Mouse (Mus musculus): ENCODE measurements around the gene Dnaja2.
A peak's percentile ranks its signal among the peaks of the same experiment; 100 is the strongest.

Gene Dnaja2

DNA sequence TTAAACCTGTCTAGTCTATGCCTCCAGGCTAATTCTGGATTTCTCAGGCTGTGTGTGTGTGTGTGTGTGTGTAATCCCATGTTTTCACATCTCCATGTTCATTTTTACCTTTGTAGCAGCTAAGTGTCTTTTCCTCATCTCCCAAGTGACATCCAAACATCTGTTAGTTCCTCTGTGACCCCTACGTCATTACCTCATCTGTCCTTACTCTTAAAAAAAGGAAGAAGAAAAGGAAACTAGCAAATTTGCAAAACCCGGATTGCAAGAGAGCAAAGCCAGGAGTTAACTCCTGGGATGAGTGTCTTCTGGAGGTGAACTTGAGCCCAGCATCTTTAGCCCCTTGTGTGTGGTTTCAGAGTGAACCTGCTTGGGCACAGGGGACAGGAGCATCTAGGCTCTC lies 52.8 kb downstream of the Dnaja2 start:
- DNase-seq (ENCODE audit: low read depth, low spot score) = no peak

DNA sequence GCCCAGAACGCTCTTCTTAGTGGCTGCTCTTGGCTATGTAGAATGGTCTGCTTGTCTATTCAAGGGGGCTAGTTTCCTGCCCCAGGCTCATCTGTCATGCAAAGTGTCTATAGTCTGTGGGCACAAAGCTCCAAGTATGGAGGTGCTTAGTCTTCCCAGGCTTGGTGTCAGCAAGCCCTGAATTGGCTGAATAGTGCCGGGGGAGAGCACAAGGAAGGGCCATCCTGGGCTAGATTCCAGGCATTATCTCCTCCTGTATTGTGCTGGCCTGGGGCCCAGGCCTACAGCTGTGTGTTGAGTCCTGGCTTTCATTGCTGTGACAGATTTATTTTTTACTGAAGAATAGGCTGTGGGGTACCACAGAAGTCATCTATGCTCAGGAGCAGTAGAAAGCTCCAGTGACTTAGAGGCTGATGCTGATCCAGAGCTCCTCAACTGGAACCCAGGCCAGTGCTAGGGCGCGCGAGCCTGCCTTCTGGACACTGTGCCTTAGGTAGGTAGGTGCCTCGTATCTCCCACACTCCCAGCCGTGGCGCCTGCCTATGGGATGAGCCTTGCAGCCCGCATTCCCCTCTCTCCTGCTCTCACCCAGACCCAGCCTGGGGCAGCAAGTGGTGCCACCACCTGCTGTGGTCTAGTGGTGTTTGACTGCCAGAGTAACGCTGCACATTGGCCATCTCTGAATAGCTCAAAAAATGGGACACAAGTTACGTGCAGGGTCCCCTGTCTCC lies 54.0 kb downstream of the Dnaja2 start:
- no peak for DNase-seq (ENCODE audit: low read depth, low spot score)

DNA sequence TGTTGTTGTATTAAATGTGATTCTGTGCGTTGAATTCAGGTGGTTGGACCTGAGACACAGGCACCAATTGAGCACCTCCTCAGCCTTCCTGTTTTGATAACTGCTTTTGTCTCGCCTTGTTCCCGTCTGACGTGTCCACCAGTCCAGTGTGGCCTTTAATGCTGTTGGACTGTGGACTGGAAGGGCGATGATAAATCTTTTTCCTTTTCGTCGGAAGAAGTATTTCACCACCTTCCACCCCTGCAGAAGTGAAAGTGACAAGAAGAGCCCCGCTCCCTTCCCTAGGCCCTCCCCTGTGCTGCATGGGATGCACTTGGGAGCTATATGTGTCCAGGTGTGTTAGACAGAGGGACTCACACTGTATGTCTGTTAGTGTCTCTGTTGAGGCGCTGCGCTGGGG lies 54.7 kb downstream of the Dnaja2 start:
- DNase-seq (ENCODE audit: low read depth, low spot score) = no peak

DNA sequence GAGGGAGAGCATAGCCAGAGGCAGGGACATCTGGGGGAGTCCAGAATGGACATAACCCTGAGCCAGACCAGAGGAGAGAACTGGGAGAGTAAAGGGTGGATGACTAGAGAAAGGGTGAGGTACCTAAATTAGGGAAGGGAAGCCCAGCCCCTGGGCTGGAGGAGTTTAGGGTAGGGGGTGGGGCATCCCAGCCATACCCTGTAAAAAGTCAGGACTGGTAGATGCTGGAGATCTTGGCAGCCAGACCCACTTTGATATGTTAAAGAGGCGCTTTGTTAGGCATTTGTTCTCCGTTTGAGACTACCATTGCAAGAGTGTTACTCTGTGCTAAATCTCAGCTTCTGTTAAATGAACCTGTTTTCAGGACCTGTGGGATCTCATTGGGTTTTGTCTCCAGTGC lies 56.6 kb downstream of the Dnaja2 start:
- DNase-seq (ENCODE audit: low read depth, low spot score) = no peak

DNA sequence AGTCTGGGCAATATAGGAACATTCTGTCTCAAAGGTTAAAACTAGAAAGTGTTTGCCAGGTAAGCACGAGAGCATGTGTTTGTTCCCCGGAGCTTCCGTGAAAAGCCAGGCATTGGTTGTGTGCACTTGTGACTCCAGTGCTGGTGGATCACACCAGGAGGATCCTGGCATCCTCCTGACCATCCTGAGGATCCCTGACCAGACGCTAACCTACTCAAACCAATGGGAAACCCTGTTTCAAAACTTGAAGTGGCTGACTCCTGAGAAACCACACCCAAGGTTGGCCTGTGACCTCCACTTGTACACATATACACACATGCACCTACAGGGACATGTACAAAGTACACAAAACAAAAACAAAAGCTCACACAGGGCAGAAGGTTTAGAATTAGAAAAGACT lies 58.4 kb downstream of the Dnaja2 start:
- DNase-seq (ENCODE audit: low read depth, low spot score) = no peak

DNA sequence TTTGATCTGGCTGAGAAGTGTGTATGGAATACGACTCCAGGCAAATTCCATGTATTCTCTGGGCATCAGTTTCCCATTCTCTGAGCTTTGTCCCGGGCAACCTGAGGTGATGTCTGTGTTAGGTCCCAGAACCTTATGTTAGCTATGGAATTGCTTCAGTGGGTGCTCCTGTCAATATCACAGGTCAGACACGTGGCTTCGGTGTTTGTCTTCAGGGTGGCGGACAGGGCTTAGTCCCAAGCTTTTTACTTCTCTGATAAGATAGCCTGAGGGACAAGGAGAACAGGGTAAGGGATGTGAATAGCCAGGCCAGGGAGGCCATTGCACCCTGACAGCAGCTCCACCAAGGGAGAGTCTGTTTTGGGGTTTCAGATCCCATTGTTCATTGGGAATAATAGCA lies 59.0 kb downstream of the Dnaja2 start:
- no peak for DNase-seq (ENCODE audit: low read depth, low spot score)

DNA sequence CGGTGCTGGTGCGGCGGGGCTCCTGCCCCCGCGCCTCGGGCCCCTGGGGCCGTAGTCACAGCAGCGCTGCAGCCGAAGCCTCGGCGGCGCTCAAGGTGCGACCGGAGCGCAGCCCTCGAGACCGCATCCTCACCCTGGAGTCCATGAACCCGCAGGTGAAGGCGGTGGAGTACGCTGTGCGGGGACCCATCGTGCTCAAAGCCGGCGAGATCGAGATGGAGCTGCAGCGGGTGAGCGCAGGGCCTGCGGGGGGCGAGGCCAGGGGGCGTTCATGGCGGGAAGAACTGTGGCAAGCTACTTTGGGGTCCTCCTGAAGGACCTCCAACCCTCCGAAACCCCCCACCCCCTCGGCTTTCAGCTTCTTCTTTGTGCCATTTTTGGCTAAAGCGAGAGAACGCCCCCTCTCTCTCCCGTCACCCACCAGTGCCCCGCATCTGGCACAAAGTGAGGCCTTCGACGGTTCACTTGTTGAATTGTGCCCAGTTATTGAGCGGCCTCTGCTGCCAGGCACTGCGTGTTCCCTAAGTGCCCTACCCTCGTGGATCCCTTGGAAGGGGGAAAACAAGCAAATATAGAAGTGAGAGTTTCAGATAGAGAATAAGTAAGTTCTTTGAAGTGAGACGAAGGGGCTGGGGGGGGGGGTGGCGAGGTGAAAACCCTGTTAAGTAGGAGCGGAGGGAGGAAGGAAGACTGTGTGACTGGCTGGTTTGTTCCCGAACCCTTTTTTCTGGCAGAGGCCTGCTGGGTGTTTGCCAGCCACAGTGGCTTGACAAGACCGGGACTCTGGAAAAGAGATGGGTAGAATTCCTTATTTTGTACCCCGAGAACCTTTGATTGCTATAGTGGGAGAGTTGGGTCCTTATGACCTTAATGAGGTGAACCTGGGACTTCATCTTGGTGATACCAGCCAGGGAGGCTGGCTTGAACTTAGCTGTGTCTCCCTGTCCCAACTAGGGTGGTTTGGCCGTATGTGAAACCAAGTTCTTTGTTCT lies 61.9 kb downstream of the Dnaja2 start:
- peak; percentile 16 for DNase-seq (ENCODE audit: low read depth, low spot score)

DNA sequence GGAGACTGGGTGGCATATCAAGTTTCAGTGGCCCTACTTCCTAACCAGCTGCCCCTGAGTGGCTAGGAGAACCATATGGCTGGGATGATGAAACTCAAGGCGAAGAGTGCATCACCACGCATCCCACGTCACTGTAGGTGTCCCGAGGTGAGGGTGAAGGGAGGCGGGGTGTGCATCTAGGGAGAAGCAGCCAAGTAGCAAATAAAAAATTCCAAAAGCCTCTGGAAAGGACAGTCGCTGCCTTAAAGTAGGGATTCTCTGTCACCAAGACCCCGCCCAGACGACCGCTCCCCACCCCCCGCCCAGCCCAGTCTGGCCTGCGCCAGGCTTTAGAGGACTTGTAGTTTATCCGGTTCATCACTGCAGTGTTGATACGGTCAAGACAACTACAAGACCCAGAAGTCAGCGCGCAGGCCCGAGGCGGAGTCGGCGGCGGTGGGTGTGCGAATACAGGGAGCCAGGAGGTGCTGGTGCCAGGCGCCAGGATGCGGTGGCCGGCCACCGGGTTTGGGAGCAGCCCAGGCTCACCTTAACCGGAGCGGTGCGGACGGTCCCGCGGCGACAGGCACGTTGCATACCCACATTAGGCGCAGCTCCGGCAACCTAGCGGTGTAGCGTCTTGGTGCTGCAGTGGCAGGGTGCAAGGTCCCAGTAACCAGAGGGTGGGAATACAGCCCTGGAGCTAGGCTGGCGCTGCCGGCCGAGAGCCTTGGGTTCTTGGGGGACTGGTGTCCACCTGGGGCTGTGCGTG lies 62.8 kb downstream of the Dnaja2 start, which contains the start of gene Gpt2:
Gpt2 (plus strand) TSS at position 452 of the 751 bp plus-strand sequence.
- peak; percentile 94 for DNase-seq (ENCODE audit: low read depth, low spot score)

DNA sequence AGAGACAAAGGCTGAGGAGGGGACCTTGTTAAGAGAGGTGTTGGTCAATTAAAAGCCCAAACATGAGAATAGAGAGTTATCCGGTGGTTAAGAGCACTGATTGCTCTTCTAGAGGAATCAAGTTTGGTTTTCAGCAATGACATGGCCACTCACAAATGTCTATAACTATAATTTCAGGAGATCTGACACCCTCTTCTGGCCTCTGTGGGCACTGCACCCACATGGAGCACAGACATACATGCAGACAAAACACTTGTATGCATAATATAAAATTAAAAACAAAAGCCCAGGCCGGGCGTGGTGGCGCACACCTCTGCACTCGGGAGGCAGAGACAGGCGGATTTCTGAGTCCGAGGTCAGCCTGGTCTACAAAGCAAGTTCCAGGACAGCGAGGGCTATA lies 65.6 kb downstream of the Dnaja2 start:
- DNase-seq (ENCODE audit: low read depth, low spot score) = no peak

DNA sequence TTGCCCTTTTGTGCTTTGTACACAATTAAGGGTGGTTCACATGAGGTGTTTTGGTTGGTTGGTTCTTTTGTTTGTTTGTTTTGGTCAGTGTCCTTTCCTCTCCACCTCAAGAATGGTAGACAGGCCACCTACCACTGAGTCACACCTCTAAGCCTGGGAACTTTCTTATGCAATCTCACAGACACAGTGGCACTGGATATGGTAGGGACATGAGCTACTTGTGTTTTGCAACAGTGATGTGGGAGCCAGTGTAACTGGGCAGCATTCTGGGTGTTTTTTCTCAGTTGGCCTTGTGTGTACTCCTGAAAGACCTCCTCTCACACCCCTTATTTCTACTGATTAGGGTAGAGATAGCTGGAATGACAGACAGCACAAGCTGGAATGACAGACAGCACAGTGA lies 66.5 kb downstream of the Dnaja2 start:
- no peak for DNase-seq (ENCODE audit: low read depth, low spot score)

DNA sequence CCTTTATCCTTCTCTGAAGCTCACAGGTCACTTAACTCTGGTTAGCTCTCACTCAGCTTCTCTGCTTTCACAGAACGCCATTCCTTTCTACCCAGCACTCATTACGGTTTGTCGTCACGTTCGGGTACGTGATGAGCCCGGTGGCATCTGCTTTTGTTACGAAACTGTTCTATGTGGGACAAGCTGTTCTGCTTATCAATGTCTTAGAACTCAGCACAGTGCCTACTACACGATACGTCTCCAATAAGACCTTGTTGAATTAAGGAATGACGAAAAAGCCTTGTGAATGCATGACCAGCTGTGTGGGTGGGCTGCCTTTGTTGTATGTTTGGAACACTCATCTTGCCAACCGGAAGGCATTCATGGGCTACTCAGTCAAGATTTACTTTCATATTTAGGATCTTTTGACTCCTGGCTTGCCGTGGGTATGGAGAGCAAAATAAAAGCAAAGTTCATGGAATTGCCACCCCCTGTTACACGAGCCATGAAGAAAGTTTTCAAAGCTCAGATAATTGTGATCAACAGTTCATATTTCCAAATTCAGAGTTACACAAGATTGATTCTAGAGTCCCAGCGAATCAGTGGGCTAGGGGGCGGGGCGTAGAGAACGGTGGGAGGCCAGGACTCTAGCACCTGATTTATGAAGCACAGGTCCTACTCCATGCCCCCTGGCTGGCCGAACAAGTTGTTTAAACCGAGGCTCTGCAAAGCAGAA lies 67.1 kb downstream of the Dnaja2 start:
- no peak for DNase-seq (ENCODE audit: low read depth, low spot score)
